Mouse (Mus musculus): Measurements from ENCODE around the gene Nprl2. TPM values are rescaled to one million over a fixed set of nuclear protein-coding genes. Genes with fewer than 3 reads are reported as not detected.

The Nprl2 gene
- total and polyA plus RNA-seq, 3 experiments: 17.2 to 33.6 (median 22.1) TPM

DNA sequence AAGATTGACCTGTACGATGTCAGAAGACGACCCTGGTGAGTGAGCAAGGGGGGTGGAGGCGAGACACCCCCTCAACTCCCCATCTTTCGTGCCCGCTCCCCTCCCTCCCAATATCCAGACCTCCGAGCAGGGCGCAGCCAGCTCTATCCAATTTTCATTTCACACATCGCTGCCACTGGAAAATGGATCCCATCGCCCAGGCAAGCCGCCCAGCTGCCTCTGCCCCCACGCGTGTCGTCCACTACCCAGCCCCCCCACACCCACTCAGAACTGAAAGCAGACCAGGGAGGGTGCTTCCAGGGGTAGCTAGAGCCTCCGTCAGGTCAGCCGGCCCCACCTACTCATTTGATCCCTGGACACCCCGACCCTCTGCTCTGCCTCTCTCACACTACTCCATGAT, 29.7 kb upstream of the Nprl2 start:
- Histone ChIP-seq H3K79me2 (replicated peaks; ENCODE audit: control insufficient read depth, insufficient read depth, low read length) (no peaks in the 10 kb centered on the region), H3K36me3 (ENCODE audit: control insufficient read depth, insufficient read depth, low read length) (no peaks in the 10 kb centered on the region), H3K27ac (no peak overlapping the region), H3K4me1 (ENCODE audit: control insufficient read depth, insufficient read depth, low read length) (no peaks in the 10 kb centered on the region), H3K27me3 (ENCODE audit: control insufficient read depth, insufficient read depth, low read length) (no peaks in the 10 kb centered on the region), H3K4me3 (no peak overlapping the region), H3K9ac (ENCODE audit: low read depth, low read length) (no peak overlapping the region)
- TF ChIP-seq EP300 (IDR thresholded peaks at IDR 0.05; ENCODE audit: insufficient read depth, low read depth, low read length) (no peak), POLR2A (IDR thresholded peaks at IDR 0.05; ENCODE audit: insufficient read depth, low read depth, low read length) (no peak), CTCF (IDR thresholded peaks at IDR 0.05) (no peak)
- whole genome bisulfite sequencing: 81% methylated on average over 16 of the region's 16 CpGs
- intact Hi-C loops (cut with DNase I): loop anchor here (5.0 kb wide), 3 partner anchors 50 to 610 kb away; no protein-coding TSS in a partner anchor
- DNase-seq: no peak

DNA sequence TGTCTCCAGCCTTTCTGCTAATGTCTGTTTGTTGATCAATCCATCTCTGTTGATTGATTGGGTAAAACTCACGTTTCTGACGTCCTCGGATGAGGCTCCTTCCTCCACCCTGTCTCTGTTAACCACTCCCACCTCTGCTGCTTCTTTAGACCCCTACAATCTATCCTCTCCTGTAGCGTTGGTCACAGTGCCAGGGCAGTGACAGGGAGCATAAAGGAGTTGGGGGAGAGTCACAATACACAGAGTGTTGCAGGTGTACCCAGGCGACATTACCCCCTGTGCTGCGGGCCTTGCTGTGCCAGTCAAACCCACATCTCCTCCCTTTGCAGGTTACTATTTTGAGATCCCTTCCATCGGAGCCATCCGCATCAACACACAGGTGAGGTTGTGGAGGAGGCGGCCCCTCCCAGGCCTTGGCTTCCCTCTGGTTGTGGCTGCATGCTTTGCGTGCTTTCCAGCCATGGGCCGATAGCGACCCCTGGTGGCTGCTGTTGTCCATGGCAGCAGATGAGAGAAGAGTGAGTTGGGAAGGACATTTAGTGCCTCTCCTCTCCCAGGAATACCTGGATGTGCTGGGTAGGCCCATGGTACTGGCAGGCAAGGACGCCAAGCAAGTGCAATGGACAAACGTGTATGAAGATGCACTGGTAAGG, 27.6 kb upstream of the Nprl2 start:
- WGBS: 24% methylated on average over 14 of the region's 14 CpGs
- TF ChIP-seq POLR2A (IDR thresholded peaks at IDR 0.05; ENCODE audit: insufficient read depth, low read depth, low read length) (no peak), EP300 (IDR thresholded peaks at IDR 0.05; ENCODE audit: insufficient read depth, low read depth, low read length) (peak; percentile 93), CTCF (IDR thresholded peaks at IDR 0.05) (peak; percentile 99; the same call in 1 of the 2 replicates)
- no peak overlapping the region for H3K27ac ChIP-seq
- peak; percentile 70 to 86 for DNase-seq
- H3K9ac ChIP-seq (ENCODE audit: low read depth, low read length): no peak overlapping the region
- no peaks in the 10 kb centered on the region for H3K36me3 ChIP-seq (ENCODE audit: control insufficient read depth, insufficient read depth, low read length)
- H3K4me1 ChIP-seq (ENCODE audit: control insufficient read depth, insufficient read depth, low read length): no peaks in the 10 kb centered on the region
- H3K4me3 ChIP-seq: no peak overlapping the region
- H3K79me2 ChIP-seq (replicated peaks; ENCODE audit: control insufficient read depth, insufficient read depth, low read length): no peaks in the 10 kb centered on the region
- H3K27me3 ChIP-seq (ENCODE audit: control insufficient read depth, insufficient read depth, low read length): no peaks in the 10 kb centered on the region
- intact Hi-C loops (cut with DNase I): loop anchor here (1.0 to 5.0 kb wide), 5 partner anchors 52 to 612 kb away; no protein-coding TSS in a partner anchor

DNA sequence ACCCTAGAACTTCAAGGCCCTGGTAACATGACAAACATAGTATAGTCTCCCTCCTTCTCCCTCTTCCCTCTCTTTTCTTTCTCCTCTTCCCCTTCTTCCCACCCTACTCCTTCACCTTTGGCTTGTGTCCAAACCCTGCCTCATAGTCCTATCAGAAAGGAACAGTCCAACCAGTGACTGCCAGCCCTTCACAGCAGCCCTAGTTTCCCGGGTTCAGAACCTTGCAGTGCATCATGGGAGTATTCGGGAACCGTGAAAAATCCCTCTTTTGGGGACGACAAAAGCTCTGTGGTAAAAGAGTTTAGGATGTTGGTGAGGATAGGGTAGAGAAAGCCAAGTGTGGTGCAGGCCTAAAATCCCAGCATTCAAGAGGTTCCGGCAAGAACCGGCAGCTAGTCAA, 21.7 kb upstream of the Nprl2 start:
- TF ChIP-seq POLR2A (IDR thresholded peaks at IDR 0.05; ENCODE audit: insufficient read depth, low read depth, low read length): no peak
- TF ChIP-seq CTCF (IDR thresholded peaks at IDR 0.05): no peak
- no peak for TF ChIP-seq EP300 (IDR thresholded peaks at IDR 0.05; ENCODE audit: insufficient read depth, low read depth, low read length)
- 72% methylated on average over 6 of the region's 6 CpGs for WGBS
- Histone ChIP-seq H3K9ac (ENCODE audit: low read depth, low read length) (no peak overlapping the region), H3K27ac (no peak overlapping the region), H3K27me3 (ENCODE audit: control insufficient read depth, insufficient read depth, low read length) (no peaks in the 10 kb centered on the region), H3K4me1 (ENCODE audit: control insufficient read depth, insufficient read depth, low read length) (no peaks in the 10 kb centered on the region), H3K79me2 (replicated peaks; ENCODE audit: control insufficient read depth, insufficient read depth, low read length) (no peaks in the 10 kb centered on the region), H3K4me3 (no peak overlapping the region), H3K36me3 (ENCODE audit: control insufficient read depth, insufficient read depth, low read length) (no peaks in the 10 kb centered on the region)
- DNase-seq: no peak
- intact Hi-C loops (cut with DNase I): no loop called here

DNA sequence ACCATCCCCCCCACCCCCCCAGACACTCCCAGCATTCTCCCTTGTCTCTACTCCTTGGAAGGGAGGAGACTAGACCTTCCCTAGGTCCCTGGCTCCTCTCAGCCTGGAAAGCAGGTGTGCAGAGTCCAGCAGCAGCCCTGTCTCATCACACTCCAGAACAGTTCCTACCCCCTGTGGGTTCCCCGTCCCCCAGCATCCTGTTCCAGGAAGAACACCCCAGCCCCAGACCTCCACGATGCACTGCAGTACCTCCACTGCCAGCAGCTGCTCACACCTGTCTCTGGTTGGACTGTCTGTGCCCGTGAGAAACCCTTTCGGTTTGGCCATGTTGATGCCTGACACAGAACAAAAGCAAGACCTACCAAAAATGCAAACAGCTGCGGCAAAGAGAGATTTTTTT, 20.8 kb upstream of the Nprl2 start:
- H3K27ac ChIP-seq: no peak overlapping the region
- no peaks in the 10 kb centered on the region for H3K4me1 ChIP-seq (ENCODE audit: control insufficient read depth, insufficient read depth, low read length)
- H3K4me3 ChIP-seq: no peak overlapping the region
- H3K36me3 ChIP-seq (ENCODE audit: control insufficient read depth, insufficient read depth, low read length): no peaks in the 10 kb centered on the region
- H3K27me3 ChIP-seq (ENCODE audit: control insufficient read depth, insufficient read depth, low read length): no peaks in the 10 kb centered on the region
- H3K79me2 ChIP-seq (replicated peaks; ENCODE audit: control insufficient read depth, insufficient read depth, low read length): no peaks in the 10 kb centered on the region
- no peak overlapping the region for H3K9ac ChIP-seq (ENCODE audit: low read depth, low read length)
- intact Hi-C loops (cut with DNase I): no loop called here
- DNase-seq: no peak
- no peak for TF ChIP-seq POLR2A (IDR thresholded peaks at IDR 0.05; ENCODE audit: insufficient read depth, low read depth, low read length)
- no peak for TF ChIP-seq EP300 (IDR thresholded peaks at IDR 0.05; ENCODE audit: insufficient read depth, low read depth, low read length)
- TF ChIP-seq CTCF (IDR thresholded peaks at IDR 0.05): no peak
- 47% methylated on average over 5 of the region's 5 CpGs for WGBS

DNA sequence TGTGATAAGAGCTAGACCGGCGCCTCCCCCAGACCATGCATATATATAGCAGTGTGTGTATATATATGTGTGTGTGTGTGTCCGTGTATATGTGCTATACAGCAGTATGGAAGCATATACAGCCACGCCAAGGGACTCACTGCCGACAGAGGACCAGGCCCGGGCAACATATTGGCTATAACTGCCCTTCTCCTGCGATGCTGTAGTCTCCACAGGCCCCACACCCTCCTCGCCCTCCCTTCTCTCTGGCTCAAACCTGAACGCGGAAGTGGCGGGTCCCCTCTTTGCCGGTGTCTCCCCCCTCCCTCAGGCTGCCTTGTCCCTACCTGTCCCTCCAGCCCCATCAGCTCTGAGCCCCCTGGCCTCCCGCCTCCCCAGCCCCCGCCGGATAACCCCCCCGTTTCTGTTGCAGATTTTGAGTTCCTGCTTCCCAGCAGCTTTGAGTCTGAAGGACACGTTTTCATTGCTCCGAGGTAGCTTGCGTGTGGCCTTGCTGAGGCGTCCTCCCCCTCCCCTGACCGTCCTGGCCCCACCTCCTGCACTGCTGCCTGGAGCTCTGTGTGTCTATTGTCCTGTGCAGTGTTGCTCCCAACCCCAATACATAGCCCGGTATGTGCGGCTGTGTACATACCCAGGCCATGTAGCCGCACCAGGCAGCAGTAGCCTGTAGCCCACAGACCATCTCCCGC, 20.2 kb upstream of the Nprl2 start:
- no peaks in the 10 kb centered on the region for H3K79me2 ChIP-seq (replicated peaks; ENCODE audit: control insufficient read depth, insufficient read depth, low read length)
- H3K4me1 ChIP-seq (ENCODE audit: control insufficient read depth, insufficient read depth, low read length): no peaks in the 10 kb centered on the region
- no peaks in the 10 kb centered on the region for H3K36me3 ChIP-seq (ENCODE audit: control insufficient read depth, insufficient read depth, low read length)
- H3K9ac ChIP-seq (ENCODE audit: low read depth, low read length): no peak overlapping the region
- DNase-seq: no peak
- no peak overlapping the region for H3K4me3 ChIP-seq
- H3K27ac ChIP-seq: no peak overlapping the region
- TF ChIP-seq CTCF (IDR thresholded peaks at IDR 0.05): no peak
- TF ChIP-seq EP300 (IDR thresholded peaks at IDR 0.05; ENCODE audit: insufficient read depth, low read depth, low read length): no peak
- TF ChIP-seq POLR2A (IDR thresholded peaks at IDR 0.05; ENCODE audit: insufficient read depth, low read depth, low read length): no peak
- peaks cover 3% of the 10 kb centered on the region; the same call in 1 of the 2 replicates for H3K27me3 ChIP-seq (ENCODE audit: control insufficient read depth, insufficient read depth, low read length)
- 22% methylated on average over 25 of the region's 25 CpGs for WGBS
- intact Hi-C loops (cut with DNase I): no loop called here

DNA sequence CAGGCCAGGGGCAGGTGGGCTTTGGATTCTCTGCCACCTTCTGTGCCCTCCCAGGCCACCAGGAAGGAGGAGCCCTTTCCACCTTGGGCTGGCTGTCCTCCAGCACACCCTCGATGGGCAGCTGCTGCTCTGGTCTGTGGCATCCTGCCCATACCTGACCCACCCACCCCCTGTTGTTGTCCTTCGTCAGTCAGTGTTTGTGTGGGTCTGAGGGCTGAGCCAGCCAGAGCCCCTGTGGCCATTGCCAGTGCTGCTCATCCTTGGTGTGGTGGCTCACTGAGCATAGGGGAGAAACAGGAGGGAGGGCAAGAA, 19.7 kb upstream of the Nprl2 start:
- DNase-seq: no peak
- no peak overlapping the region for H3K27ac ChIP-seq
- no peak for TF ChIP-seq EP300 (IDR thresholded peaks at IDR 0.05; ENCODE audit: insufficient read depth, low read depth, low read length)
- TF ChIP-seq CTCF (IDR thresholded peaks at IDR 0.05): no peak
- no peak for TF ChIP-seq POLR2A (IDR thresholded peaks at IDR 0.05; ENCODE audit: insufficient read depth, low read depth, low read length)
- no peak overlapping the region for H3K4me3 ChIP-seq
- intact Hi-C loops (cut with DNase I): no loop called here
- H3K9ac ChIP-seq (ENCODE audit: low read depth, low read length): no peak overlapping the region
- 25% methylated on average over 2 of the region's 2 CpGs for WGBS
- peaks cover 8% of the 10 kb centered on the region; the same call in 1 of the 2 replicates for H3K27me3 ChIP-seq (ENCODE audit: control insufficient read depth, insufficient read depth, low read length)
- H3K36me3 ChIP-seq (ENCODE audit: control insufficient read depth, insufficient read depth, low read length): no peaks in the 10 kb centered on the region
- no peaks in the 10 kb centered on the region for H3K4me1 ChIP-seq (ENCODE audit: control insufficient read depth, insufficient read depth, low read length)
- no peaks in the 10 kb centered on the region for H3K79me2 ChIP-seq (replicated peaks; ENCODE audit: control insufficient read depth, insufficient read depth, low read length)
